Mouse (Mus musculus): ENCODE measurements around the gene Dxo. TPM values are rescaled to one million over a fixed set of nuclear protein-coding genes. Genes with fewer than 3 reads are reported as not detected.
A peak's percentile ranks its signal among the peaks of the same experiment; 100 is the strongest.

Dxo gene
- polyA plus RNA-seq, 1 experiment from 2014 or later: 53.1 TPM

- no peak overlapping the region for H3K9ac ChIP-seq
- 59% methylated on average over 13 of the region's 13 CpGs for WGBS
- peak; percentile 52 for ATAC-seq (ENCODE audit: insufficient read depth, low FRiP score, low read depth)
- H3K27me3 ChIP-seq (replicated peaks): no peaks in the 10 kb centered on the region
- H3K36me3 ChIP-seq: peaks cover 6% of the 10 kb centered on the region
- H3K27ac ChIP-seq: no peak overlapping the region
- no peak overlapping the region for H3K4me2 ChIP-seq
- H3K4me1 ChIP-seq: no peaks in the 10 kb centered on the region
- H3K4me3 ChIP-seq (replicated peaks): no peak overlapping the region
- no peaks in the 10 kb centered on the region for H3K9me3 ChIP-seq
Measured at GRCm38 (mm10) chr17:34861704-34862415, 25.0 kb downstream of the Dxo start.

- peak; percentile 50 for ATAC-seq (ENCODE audit: insufficient read depth, low FRiP score, low read depth)
- WGBS: 40% methylated on average over 8 of the region's 8 CpGs
- Histone ChIP-seq H3K36me3 (no peaks in the 10 kb centered on the region; the same call in 1 of the 2 replicates), H3K4me3 (replicated peaks) (no peak within 1 kb of the TSS), H3K4me2 (no peak within 1 kb of the TSS), H3K27me3 (replicated peaks) (no peaks in the 10 kb centered on the region), H3K4me1 (no peaks in the 10 kb centered on the region), H3K9ac (no peak within 1 kb of the TSS), H3K9me3 (no peaks in the 10 kb centered on the region), H3K27ac (no peak within 1 kb of the TSS)
Measured at GRCm38 (mm10) chr17:34862416-34863081, 25.7 kb downstream of the Dxo start, which contains the start of gene Cfb. Gene Cfb (minus strand): TSS chr17:34862518.

DNA sequence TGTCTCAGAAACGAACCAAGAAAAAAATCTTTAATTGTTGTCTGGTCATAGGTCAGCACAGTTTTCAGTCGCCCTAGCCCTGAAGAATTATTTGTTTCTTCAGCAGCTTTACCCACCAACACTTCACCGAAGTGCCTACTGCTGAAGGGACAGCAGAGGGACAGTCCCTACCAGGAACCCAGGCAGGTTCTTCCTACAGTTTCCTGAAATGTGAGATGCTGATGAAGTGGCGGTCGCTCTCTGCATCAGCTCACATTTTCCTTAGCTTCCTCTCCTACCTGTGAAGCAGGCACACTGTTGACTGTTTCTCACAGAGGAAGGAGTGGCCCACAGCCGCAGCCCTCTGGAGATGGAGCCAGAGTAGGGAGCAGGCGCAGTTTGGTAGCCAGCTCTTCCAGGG, 29.2 kb downstream of the Dxo start:
- no peaks in the 10 kb centered on the region for H3K9me3 ChIP-seq
- H3K4me3 ChIP-seq (replicated peaks): no peak overlapping the region
- no peaks in the 10 kb centered on the region for H3K36me3 ChIP-seq
- no peak overlapping the region for H3K9ac ChIP-seq
- no peak overlapping the region for H3K4me2 ChIP-seq
- WGBS: 54% methylated on average over 7 of the region's 7 CpGs
- ATAC-seq (ENCODE audit: insufficient read depth, low FRiP score, low read depth): no peak
- H3K4me1 ChIP-seq: no peaks in the 10 kb centered on the region
- H3K27ac ChIP-seq: no peak overlapping the region
- H3K27me3 ChIP-seq (replicated peaks): no peaks in the 10 kb centered on the region

- no peaks in the 10 kb centered on the region for H3K27me3 ChIP-seq (replicated peaks)
- no peaks in the 10 kb centered on the region for H3K36me3 ChIP-seq
- 85% methylated on average over 6 of the region's 6 CpGs for WGBS
- H3K27ac ChIP-seq: no peak overlapping the region
- H3K9me3 ChIP-seq: no peaks in the 10 kb centered on the region
- H3K9ac ChIP-seq: no peak overlapping the region
- no peak overlapping the region for H3K4me2 ChIP-seq
- H3K4me3 ChIP-seq (replicated peaks): no peak overlapping the region
- ATAC-seq (ENCODE audit: insufficient read depth, low FRiP score, low read depth): no peak
- no peaks in the 10 kb centered on the region for H3K4me1 ChIP-seq
Measured at GRCm38 (mm10) chr17:34874321-34874720, 37.5 kb downstream of the Dxo start.

DNA sequence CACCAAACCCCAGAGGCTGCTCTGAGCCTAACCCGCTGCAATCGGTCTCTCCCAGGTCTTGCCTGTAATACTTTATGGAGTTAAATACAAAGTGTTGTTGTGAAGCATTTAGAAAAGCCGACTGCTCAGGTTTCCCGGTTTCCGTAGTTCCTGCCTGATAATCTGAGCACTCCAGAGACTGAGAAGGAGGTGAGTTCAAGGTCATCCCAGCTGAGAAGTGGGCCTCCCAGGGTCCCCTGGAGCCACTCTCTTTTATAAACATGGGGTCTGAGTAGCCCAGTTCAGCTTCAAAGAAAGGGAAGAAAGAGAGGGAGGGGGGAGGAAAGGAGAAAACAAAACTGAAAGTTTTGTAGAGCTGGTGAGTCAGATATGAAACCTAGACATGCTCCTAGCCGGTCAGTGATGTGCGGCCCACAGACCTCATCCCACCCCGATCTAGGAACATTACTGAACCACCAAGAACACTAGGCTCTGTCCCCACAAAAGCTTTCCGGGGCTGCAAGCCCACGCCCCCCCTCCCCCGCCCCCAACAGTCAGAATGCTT, 42.6 kb downstream of the Dxo start, which contains the start of gene Zbtb12:
Zbtb12 (plus strand) TSS at position 148 of the 544 bp plus-strand sequence.
- Histone ChIP-seq H3K4me2 (no peak within 1 kb of the TSS), H3K27me3 (replicated peaks) (no peaks in the 10 kb centered on the region), H3K9ac (no peak within 1 kb of the TSS), H3K27ac (no peak within 1 kb of the TSS), H3K4me3 (replicated peaks) (no peak within 1 kb of the TSS), H3K4me1 (0 out of 2 replicates have a peak, but pooled peaks cover 6% of the 10 kb centered on the region), H3K9me3 (no peaks in the 10 kb centered on the region), H3K36me3 (no peaks in the 10 kb centered on the region)
- ATAC-seq (ENCODE audit: insufficient read depth, low FRiP score, low read depth): no peak
- 56% methylated on average over 11 of the region's 11 CpGs for WGBS

DNA sequence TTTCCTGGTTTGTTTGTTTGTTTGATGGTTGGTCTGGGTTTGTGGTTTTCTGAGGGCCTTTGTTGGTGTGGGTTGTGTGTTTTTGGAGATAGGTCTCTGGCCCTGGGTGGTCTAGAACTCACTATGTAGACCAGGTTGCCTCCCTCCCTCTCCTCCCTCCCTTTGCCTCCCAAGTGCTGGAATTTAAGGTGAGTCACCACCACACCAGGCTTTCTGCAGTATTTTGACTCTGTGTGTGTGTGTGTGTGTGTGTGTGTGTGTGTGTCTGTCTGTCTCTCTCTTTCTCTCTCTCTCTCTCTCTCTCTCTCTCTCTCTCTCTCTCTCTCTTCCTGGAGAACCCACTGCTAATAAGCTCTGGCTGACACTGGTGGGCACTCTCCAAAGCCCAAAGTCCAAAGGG, 44.3 kb downstream of the Dxo start:
- H3K9me3 ChIP-seq: no peaks in the 10 kb centered on the region
- H3K4me3 ChIP-seq (replicated peaks): no peak overlapping the region
- H3K27me3 ChIP-seq (replicated peaks): no peaks in the 10 kb centered on the region
- ATAC-seq (ENCODE audit: insufficient read depth, low FRiP score, low read depth): no peak
- no peak overlapping the region for H3K4me2 ChIP-seq
- no peak overlapping the region for H3K9ac ChIP-seq
- H3K4me1 ChIP-seq: 0 out of 2 replicates have a peak, but pooled peaks cover 6% of the 10 kb centered on the region
- no peaks in the 10 kb centered on the region for H3K36me3 ChIP-seq
- no peak overlapping the region for H3K27ac ChIP-seq

- Histone ChIP-seq H3K36me3 (no peaks in the 10 kb centered on the region), H3K4me3 (replicated peaks) (no peak within 1 kb of the TSS), H3K27ac (no peak within 1 kb of the TSS), H3K4me2 (peak within 1 kb of the TSS; percentile 33; the same call in 1 of the 2 replicates), H3K27me3 (replicated peaks) (no peaks in the 10 kb centered on the region), H3K9ac (no peak within 1 kb of the TSS; the same call in 1 of the 2 replicates), H3K9me3 (no peaks in the 10 kb centered on the region), H3K4me1 (0 out of 2 replicates have a peak, but pooled peaks cover 6% of the 10 kb centered on the region)
- no peak for ATAC-seq (ENCODE audit: insufficient read depth, low FRiP score, low read depth)
- 13% methylated on average over 15 of the region's 15 CpGs for WGBS
Measured at GRCm38 (mm10) chr17:34881683-34882310, 45.0 kb downstream of the Dxo start, which contains the start of gene Gm20547. Gene Gm20547 (minus strand): TSS chr17:34882042.

- no peaks in the 10 kb centered on the region for H3K9me3 ChIP-seq
- H3K36me3 ChIP-seq: no peaks in the 10 kb centered on the region
- H3K4me3 ChIP-seq (replicated peaks): no peak overlapping the region
- no peak overlapping the region for H3K27ac ChIP-seq
- H3K4me2 ChIP-seq: no peak overlapping the region
- 70% methylated on average over 3 of the region's 3 CpGs for WGBS
- 0 out of 2 replicates have a peak, but pooled peaks cover 6% of the 10 kb centered on the region for H3K4me1 ChIP-seq
- no peak for ATAC-seq (ENCODE audit: insufficient read depth, low FRiP score, low read depth)
- H3K27me3 ChIP-seq (replicated peaks): no peaks in the 10 kb centered on the region
- no peak overlapping the region for H3K9ac ChIP-seq
Measured at GRCm38 (mm10) chr17:34883332-34883731, 46.5 kb downstream of the Dxo start.

GRCm38 (mm10) chr17:34884704-34885103, 47.9 kb downstream of the Dxo start:
- ATAC-seq (ENCODE audit: insufficient read depth, low FRiP score, low read depth): no peak
- Histone ChIP-seq H3K9me3 (no peaks in the 10 kb centered on the region), H3K27me3 (replicated peaks) (no peaks in the 10 kb centered on the region), H3K4me1 (0 out of 2 replicates have a peak, but pooled peaks cover 6% of the 10 kb centered on the region), H3K4me2 (no peak overlapping the region), H3K27ac (no peak overlapping the region), H3K4me3 (replicated peaks) (no peak overlapping the region), H3K36me3 (no peaks in the 10 kb centered on the region), H3K9ac (no peak overlapping the region)
- WGBS: 83% methylated on average over 6 of the region's 6 CpGs

DNA sequence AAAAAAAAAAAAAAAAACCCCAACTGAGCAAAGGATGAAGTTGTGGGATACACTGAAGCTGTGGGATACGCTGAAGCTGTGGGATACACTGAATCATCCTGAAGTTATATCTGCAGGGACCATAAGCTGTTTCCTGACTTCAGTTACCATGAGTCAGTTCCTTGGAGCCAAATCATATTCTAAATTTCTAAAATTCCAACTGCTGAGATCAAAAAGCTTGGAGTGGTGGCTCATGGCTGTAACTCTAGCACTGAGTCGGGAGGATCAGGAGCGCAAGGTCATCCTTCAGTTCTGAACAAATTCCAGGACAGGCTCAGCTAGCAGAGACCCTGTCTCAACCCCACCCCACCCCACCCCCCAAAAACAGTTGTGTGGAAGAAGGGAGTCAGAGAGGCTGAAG, 48.8 kb downstream of the Dxo start:
- Histone ChIP-seq H3K27ac (no peak overlapping the region), H3K4me3 (replicated peaks) (no peak overlapping the region), H3K27me3 (replicated peaks) (no peaks in the 10 kb centered on the region), H3K4me1 (0 out of 2 replicates have a peak, but pooled peaks cover 6% of the 10 kb centered on the region), H3K36me3 (no peaks in the 10 kb centered on the region), H3K9me3 (no peaks in the 10 kb centered on the region), H3K4me2 (no peak overlapping the region), H3K9ac (no peak overlapping the region)
- no peak for ATAC-seq (ENCODE audit: insufficient read depth, low FRiP score, low read depth)
- WGBS: 62% methylated on average over 3 of the region's 3 CpGs

DNA sequence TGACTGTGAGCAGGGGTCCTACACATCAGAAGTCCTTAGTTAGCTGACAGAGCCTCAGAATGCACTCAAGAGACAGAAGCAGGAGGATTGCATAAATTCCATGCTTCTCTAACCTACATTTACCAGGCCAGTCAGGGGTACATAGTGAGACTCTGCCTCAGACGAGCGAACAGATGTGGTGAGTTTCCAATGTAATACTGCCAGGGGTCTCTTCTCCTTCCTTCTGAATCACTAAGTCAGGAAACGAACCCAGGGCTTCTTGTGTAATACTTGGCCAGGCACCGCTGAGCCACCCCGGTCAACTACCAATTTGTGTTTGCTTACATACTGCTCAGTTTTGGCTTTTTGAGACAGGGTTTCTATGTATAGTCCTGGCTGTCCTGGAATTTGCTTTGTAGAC, 51.1 kb downstream of the Dxo start:
- H3K4me3 ChIP-seq (replicated peaks): no peak overlapping the region
- H3K27me3 ChIP-seq (replicated peaks): no peaks in the 10 kb centered on the region
- H3K4me1 ChIP-seq: no peaks in the 10 kb centered on the region
- WGBS: 83% methylated on average over 5 of the region's 5 CpGs
- no peak for ATAC-seq (ENCODE audit: insufficient read depth, low FRiP score, low read depth)
- no peak overlapping the region for H3K27ac ChIP-seq
- no peak overlapping the region for H3K9ac ChIP-seq
- no peaks in the 10 kb centered on the region for H3K9me3 ChIP-seq
- H3K4me2 ChIP-seq: no peak overlapping the region
- H3K36me3 ChIP-seq: no peaks in the 10 kb centered on the region
